Mouse (Mus musculus) myocyte (in vitro differentiated cells): ENCODE measurements around the gene Thumpd3. TPM values are rescaled to one million over a fixed set of nuclear protein-coding genes. Genes with fewer than 3 reads are reported as not detected.

Experiments
- H3K27me3 ChIP-seq: one replicate; pipeline ENCODE4 v1.6.1; 2011; ENCODE audit not compliant: control insufficient read depth, insufficient read depth, insufficient read length
- H3K36me3 ChIP-seq: one replicate; pipeline ENCODE4 v1.6.1; 2011; ENCODE audit not compliant: control insufficient read depth, insufficient read depth
- H3K4me2 ChIP-seq: one replicate; pipeline ENCODE4 v1.6.1; 2011; ENCODE audit warnings: low read depth, control low read depth
- H3K4me3 ChIP-seq: one replicate; pipeline ENCODE4 v1.5.1; 2011; ENCODE audit warnings: mild to moderate bottlenecking, control low read depth, moderate library complexity
- H3K79me2 ChIP-seq: one replicate; pipeline ENCODE4 v1.6.1; 2011; ENCODE audit not compliant: control insufficient read depth, insufficient read depth
- H3ac ChIP-seq: one replicate; pipeline ENCODE4 v1.6.1; 2011; ENCODE audit not compliant: control insufficient read depth, insufficient read length
- CEBPB ChIP-seq: IDR thresholded peaks from 2 replicates; pipeline ENCODE4 v1.6.1; 2011; ENCODE audit warnings: mild to moderate bottlenecking, moderate library complexity; ENCODE audit not compliant: poor library complexity, insufficient read depth, severe bottlenecking
- E2F4 ChIP-seq: IDR thresholded peaks from one replicate; pipeline ENCODE4 v1.6.1; 2011; ENCODE audit warnings: mild to moderate bottlenecking, control low read depth, moderate library complexity; ENCODE audit not compliant: insufficient read depth
- MAX ChIP-seq: IDR thresholded peaks from one replicate; pipeline ENCODE4 v1.6.1; 2011; ENCODE audit warnings: low read depth, mild to moderate bottlenecking, control low read depth
- MYOD1 ChIP-seq, 3 experiments: IDR thresholded peaks; one replicate each; pipeline ENCODE4 v1.6.1; 2011; ENCODE audit warnings: control low read depth in 2 of 3, low read depth in 2 of 3, mild to moderate bottlenecking in 2 of 3, moderate library complexity in 1 of 3; ENCODE audit not compliant: insufficient read length in 2 of 3, control insufficient read depth in 1 of 3
- MYOG ChIP-seq, 3 experiments: IDR thresholded peaks; one replicate each; pipeline ENCODE4 v1.6.1; 2011; ENCODE audit warnings: control low read depth in 2 of 3, low read depth in 2 of 3, mild to moderate bottlenecking in 2 of 3; ENCODE audit not compliant: insufficient read length in 2 of 3, control insufficient read depth in 1 of 3, insufficient read depth in 1 of 3
- POLR2A ChIP-seq: IDR thresholded peaks from one replicate; pipeline ENCODE4 v1.6.1; 2011; ENCODE audit warnings: low read depth, mild to moderate bottlenecking, control low read depth, moderate library complexity; ENCODE audit not compliant: insufficient read length
- POLR2AphosphoS2 ChIP-seq: IDR thresholded peaks from one replicate; pipeline ENCODE4 v1.6.1; 2011; ENCODE audit warnings: low read depth, control low read depth; ENCODE audit not compliant: insufficient read length
- REST ChIP-seq: IDR thresholded peaks from one replicate; pipeline ENCODE4 v1.6.1; 2011; ENCODE audit warnings: mild to moderate bottlenecking, control low read depth, moderate library complexity; ENCODE audit not compliant: insufficient read depth, insufficient read length
- SRF ChIP-seq: IDR thresholded peaks from one replicate; pipeline ENCODE4 v1.6.1; 2011; ENCODE audit warnings: low read depth; ENCODE audit not compliant: control insufficient read depth, insufficient read length
- TCF12 ChIP-seq: IDR thresholded peaks from one replicate; pipeline ENCODE4 v1.6.1; 2011; ENCODE audit warnings: mild to moderate bottlenecking, control low read depth; ENCODE audit not compliant: poor library complexity, insufficient read depth, severe bottlenecking
- TCF3 ChIP-seq: IDR thresholded peaks from one replicate; pipeline ENCODE4 v1.6.1; 2011; ENCODE audit warnings: low read depth, control low read depth; ENCODE audit not compliant: insufficient read length
- USF1 ChIP-seq: IDR thresholded peaks from one replicate; pipeline ENCODE4 v1.6.1; 2011; ENCODE audit warnings: low read depth, mild to moderate bottlenecking, control low read depth, moderate library complexity
- polyA plus RNA-seq: library from polyadenylated mRNA; unstranded; fragments of >200 nt; fragmentation: generic; extraction: Trizol; gene quantifications from one replicate; pipeline ENCODE4 v1.2.1, GENCODE M21; 2012; ENCODE audit warnings: missing spikeins

The Thumpd3 gene
- polyA plus RNA-seq, 1 experiment = 22.9 TPM

GRCm38 (mm10) chr6:113054552-113055107 lies 8.6 kb downstream of the Thumpd3 start:
- TF ChIP-seq TCF12 (no peak), POLR2AphosphoS2 (no peak), E2F4 (no peak)
- no peaks in the 10 kb centered on the region for H3K27me3 ChIP-seq
- peaks cover 23% of the 10 kb centered on the region for H3K36me3 ChIP-seq
- no peak overlapping the region for H3K4me2 ChIP-seq
- H3K79me2 ChIP-seq = peaks cover 8% of the 10 kb centered on the region
- H3ac ChIP-seq = no peak overlapping the region
- H3K4me3 ChIP-seq = no peak overlapping the region

- TF ChIP-seq TCF12 (no peak), E2F4 (no peak), POLR2A (no peak), TCF3 (no peak), MYOG (IDR thresholded peaks at IDR 0.05; ENCODE audit: control insufficient read depth in 1 of 3, insufficient read depth in 1 of 3, insufficient read length in 2 of 3, low read depth in 2 of 3) (no peak), POLR2AphosphoS2 (no peak), SRF (no peak), REST (no peak), MYOD1 (IDR thresholded peaks at IDR 0.05; ENCODE audit: control insufficient read depth in 1 of 3, insufficient read length in 2 of 3, low read depth in 2 of 3) (no peak), CEBPB (no peak), USF1 (no peak), MAX (no peak)
- Histone ChIP-seq H3ac (no peak overlapping the region), H3K36me3 (peaks cover 58% of the 10 kb centered on the region), H3K4me2 (no peak overlapping the region), H3K4me3 (no peak overlapping the region), H3K27me3 (no peaks in the 10 kb centered on the region), H3K79me2 (peaks cover 20% of the 10 kb centered on the region)
Observed at GRCm38 (mm10) chr6:113060892-113061563, 15.0 kb downstream of the Thumpd3 start.

GRCm38 (mm10) chr6:113062253-113062652 lies 16.2 kb downstream of the Thumpd3 start:
- H3K36me3 ChIP-seq = peaks cover 61% of the 10 kb centered on the region
- TF ChIP-seq MAX (no peak), CEBPB (no peak), E2F4 (no peak), POLR2A (no peak), MYOG (IDR thresholded peaks at IDR 0.05; ENCODE audit: control insufficient read depth in 1 of 3, insufficient read depth in 1 of 3, insufficient read length in 2 of 3, low read depth in 2 of 3) (no peak), TCF12 (no peak), POLR2AphosphoS2 (no peak), TCF3 (no peak), MYOD1 (IDR thresholded peaks at IDR 0.05; ENCODE audit: control insufficient read depth in 1 of 3, insufficient read length in 2 of 3, low read depth in 2 of 3) (no peak), SRF (no peak), USF1 (no peak), REST (no peak)
- no peak overlapping the region for H3ac ChIP-seq
- H3K27me3 ChIP-seq = no peaks in the 10 kb centered on the region
- no peak overlapping the region for H3K4me3 ChIP-seq
- no peak overlapping the region for H3K4me2 ChIP-seq
- peaks cover 32% of the 10 kb centered on the region for H3K79me2 ChIP-seq

DNA sequence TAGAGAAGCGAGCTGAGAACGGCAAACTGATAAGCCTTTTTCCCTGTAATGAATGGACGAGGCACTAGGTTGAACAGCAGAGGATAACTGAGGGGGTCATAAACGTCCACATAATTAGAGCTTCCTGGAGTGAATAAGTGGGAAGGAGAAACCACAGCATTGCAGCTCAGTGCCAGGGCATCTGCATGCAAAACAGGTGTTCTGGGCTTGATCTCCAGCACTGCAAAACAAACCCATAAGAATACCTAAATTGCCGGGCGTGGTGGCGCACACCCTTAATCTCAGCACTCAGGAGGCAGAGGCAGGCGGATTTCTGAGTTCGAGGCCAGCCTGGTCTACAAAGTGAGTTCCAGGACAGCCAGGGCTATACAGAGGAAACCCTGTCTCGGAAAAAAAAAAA lies 17.3 kb downstream of the Thumpd3 start:
- Histone ChIP-seq H3K4me2 (no peak overlapping the region), H3ac (no peak overlapping the region), H3K79me2 (peaks cover 43% of the 10 kb centered on the region), H3K36me3 (peaks cover 72% of the 10 kb centered on the region), H3K4me3 (no peak overlapping the region), H3K27me3 (no peaks in the 10 kb centered on the region)
- TF ChIP-seq MAX (no peak), POLR2A (no peak), E2F4 (no peak), MYOG (IDR thresholded peaks at IDR 0.05; ENCODE audit: control insufficient read depth in 1 of 3, insufficient read depth in 1 of 3, insufficient read length in 2 of 3, low read depth in 2 of 3) (peak in 1 of 3 experiments; percentile 72), MYOD1 (IDR thresholded peaks at IDR 0.05; ENCODE audit: control insufficient read depth in 1 of 3, insufficient read length in 2 of 3, low read depth in 2 of 3) (peak in 2 of 3 experiments; percentile 42 to 75)

DNA sequence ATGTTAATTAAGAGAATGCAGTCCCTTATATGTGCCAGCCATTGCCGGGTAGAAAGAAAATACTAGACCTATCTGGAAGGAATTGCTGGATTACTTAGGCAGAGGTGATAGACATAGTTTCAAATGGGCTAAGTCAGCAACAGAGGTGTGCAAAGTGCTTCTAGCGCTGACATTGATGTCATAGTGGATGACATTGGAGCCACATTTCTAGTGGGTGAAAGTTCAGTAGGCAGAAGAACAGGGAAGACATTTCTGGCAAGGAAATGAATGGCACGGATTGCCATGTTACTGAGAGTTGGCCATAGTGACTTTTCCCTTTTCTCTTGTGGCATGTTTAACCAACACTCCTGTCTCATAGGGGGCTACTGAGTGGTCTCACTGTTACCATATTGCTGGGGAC lies 19.2 kb downstream of the Thumpd3 start:
- H3K27me3 ChIP-seq = no peaks in the 10 kb centered on the region

More for the DNA sequence above, 19.2 kb downstream of the Thumpd3 start:
- Histone ChIP-seq H3K79me2 (peaks cover 61% of the 10 kb centered on the region), H3K4me2 (no peak overlapping the region), H3K4me3 (no peak overlapping the region), H3ac (no peak overlapping the region), H3K36me3 (peaks cover 83% of the 10 kb centered on the region)
- TF ChIP-seq REST = no peak
- TF ChIP-seq MYOD1 (IDR thresholded peaks at IDR 0.05; ENCODE audit: control insufficient read depth in 1 of 3, insufficient read length in 2 of 3, low read depth in 2 of 3) = no peak
- no peak for TF ChIP-seq USF1
- TF ChIP-seq TCF12 = no peak
- TF ChIP-seq MAX = no peak
- TF ChIP-seq CEBPB = no peak
